Mouse (Mus musculus): ENCODE results near the gene Golph3. TPM values are rescaled to one million over a fixed set of nuclear protein-coding genes. Genes with fewer than 3 reads are reported as not detected.

Golph3 gene
- total RNA-seq, 1 experiment from 2014 or later: 132 TPM

DNA sequence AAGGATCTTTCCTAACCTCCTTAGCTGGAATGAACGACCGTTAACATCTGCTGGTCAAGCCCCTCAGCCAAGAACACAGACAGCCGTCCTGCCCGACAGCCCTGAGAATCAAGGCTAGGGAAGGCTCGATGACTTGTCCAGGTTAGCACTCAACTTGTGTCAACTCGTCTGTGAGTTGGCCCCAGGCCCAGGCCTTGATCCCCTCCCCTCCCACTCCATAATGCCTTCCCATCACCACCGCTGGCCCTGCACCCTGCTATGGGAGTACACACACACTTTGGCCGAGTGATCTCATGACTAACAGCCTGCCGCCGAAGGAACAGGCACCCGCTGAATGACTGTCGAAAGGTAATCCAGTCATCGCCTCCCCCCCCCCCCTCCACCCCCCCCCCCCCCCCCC lies 63.4 kb downstream of the Golph3 start:
- DNase-seq: no peak

DNA sequence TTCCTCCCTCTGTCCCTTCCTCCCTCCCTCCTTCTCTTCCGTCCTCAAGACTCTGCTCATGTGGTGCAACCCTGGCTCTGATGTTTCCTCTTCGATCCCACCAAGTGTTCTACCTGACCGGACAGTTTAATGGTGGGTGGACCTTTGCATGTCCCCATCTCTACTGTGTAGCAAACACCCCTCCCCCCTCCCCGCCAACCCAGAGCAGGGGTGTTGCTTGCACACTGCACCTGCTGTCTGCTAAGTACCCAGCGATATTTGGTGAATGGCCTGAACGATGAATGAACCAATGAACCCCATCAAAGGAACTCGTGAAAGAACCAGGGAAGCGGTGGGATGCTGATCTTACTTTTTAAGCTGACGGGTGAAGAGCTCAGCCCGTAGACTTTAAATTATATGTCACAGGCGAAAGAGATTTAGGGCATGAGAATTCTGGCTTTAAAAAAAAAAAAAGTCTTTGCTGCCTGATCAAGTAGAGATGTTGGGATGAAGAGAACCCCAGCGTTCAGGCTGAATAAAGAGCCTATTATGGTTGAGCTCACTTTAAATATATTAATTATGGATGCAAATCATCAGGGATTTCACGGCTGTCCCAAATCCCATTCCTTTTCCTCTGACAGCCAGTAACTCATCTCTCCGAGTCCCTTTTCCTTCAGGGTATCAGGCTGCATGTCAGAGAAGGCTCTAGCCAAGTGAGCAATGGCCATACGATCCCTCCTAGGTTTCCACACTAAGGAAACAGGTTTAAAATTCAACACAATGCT lies 67.7 kb downstream of the Golph3 start:
- DNase-seq: no peak

DNA sequence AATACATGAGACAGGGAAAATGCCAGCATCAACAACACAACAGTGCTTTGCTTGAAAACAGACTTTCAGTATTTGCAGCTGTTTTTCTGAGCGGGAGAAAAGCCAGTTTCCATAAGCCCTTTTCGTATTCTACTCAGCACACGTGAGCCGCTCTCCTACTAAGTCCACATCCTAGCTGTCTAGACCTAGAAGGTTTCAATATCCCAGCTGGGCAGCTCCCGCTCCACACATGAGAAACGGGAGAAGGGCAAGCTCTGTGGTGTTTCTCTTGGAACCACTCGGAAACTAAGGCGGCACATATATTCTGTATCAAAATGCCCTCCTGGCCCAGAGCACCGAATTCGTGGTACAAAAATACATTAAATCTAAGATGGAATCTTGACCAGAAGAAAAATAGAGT lies 73.5 kb downstream of the Golph3 start:
- no peak for DNase-seq

DNA sequence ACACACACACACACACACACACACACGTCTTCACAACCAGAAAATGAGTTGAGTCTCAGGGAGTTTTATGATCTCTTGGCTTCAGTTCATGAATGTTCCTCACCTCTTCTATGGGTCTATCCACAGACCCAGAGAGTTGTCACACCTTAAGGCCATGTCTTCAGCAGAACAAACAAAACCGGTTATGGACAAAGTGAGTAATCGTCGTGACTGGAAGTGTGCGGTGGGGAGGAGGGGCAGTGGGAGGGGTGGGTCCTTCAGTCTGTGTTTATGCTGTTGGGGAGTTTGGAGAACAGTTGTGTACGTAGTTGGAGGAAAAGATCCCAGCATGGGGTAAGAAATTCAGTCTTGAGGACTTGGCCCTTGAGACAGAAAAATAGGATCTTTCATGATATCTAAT lies 75.8 kb downstream of the Golph3 start:
- DNase-seq: no peak

Other genes with a start within 250 kb of the Golph3 start
- 145 and 150 TPM in 2 replicates for gene Zfr, start 203.6 kb upstream of the Golph3 start, total RNA-seq (2021)
- gene Mtmr12, start 116.4 kb upstream of the Golph3 start, total RNA-seq (2021): 15.7 and 23.0 TPM in 2 replicates
- not detected in 2 replicates for gene 1810049J17Rik, start 449 bp downstream of the Golph3 start, total RNA-seq (2021)